Mouse (Mus musculus) megakaryocyte, embryonic 14.5 days (primary cell): ENCODE results near the gene Ptov1. TPM values are rescaled to one million over a fixed set of nuclear protein-coding genes. Genes with fewer than 3 reads are reported as not detected.
A peak's percentile ranks its signal among the peaks of the same experiment; 100 is the strongest.
"Not testable (repeated sequence)": the region's sequence is repeated elsewhere in the genome, so short reads cannot be mapped to it uniquely, and the experiment has no call there.

Experiments
- H3K27me3 ChIP-seq: replicated peaks from 2 replicates; pipeline ENCODE3; 2012; ENCODE audit warnings: inconsistent platforms
- H3K36me3 ChIP-seq: replicated peaks from 2 replicates; pipeline ENCODE3; 2012; ENCODE audit warnings: low read length, inconsistent platforms, mixed read lengths
- H3K4me1 ChIP-seq: 2 replicates; pipeline ENCODE4 v1.6.1; 2012; ENCODE audit warnings: inconsistent platforms
- H3K4me3 ChIP-seq: replicated peaks from 2 replicates; pipeline ENCODE3; 2012; ENCODE audit warnings: moderate library complexity, mild to moderate bottlenecking, inconsistent platforms
- H3K9me3 ChIP-seq: 2 replicates; pipeline ENCODE4 v1.6.1; 2012; ENCODE audit warnings: inconsistent platforms
- FLI1 ChIP-seq: IDR thresholded peaks from 2 replicates; pipeline ENCODE4 v1.6.1; 2012; ENCODE audit warnings: low read length, inconsistent platforms, mixed read lengths
- GATA1 ChIP-seq: IDR thresholded peaks from 3 replicates; pipeline ENCODE4 v1.6.1; 2012; ENCODE audit warnings: mixed read lengths, low read length, inconsistent platforms, borderline replicate concordance
- polyA plus RNA-seq: library from polyadenylated mRNA; stranded (reverse); fragments of >175 nt; gene quantifications from 2 replicates; pipeline ENCODE4 v1.2.3, GENCODE M21; 2012; ENCODE audit warnings: low replicate concordance; ENCODE audit not compliant: insufficient read depth

The Ptov1 gene
- polyA plus RNA-seq, 1 experiment = 191 TPM

GRCm38 (mm10) chr7:44890180-44890579 lies 20.6 kb upstream of the Ptov1 start:
- peaks cover 51% of the 10 kb centered on the region for H3K36me3 ChIP-seq
- H3K9me3 ChIP-seq = no peaks in the 10 kb centered on the region
- no peaks in the 10 kb centered on the region for H3K27me3 ChIP-seq
- peak overlapping the region; percentile 83 for H3K4me3 ChIP-seq
- H3K4me1 ChIP-seq = peaks cover 63% of the 10 kb centered on the region
- TF ChIP-seq FLI1 (no peak), GATA1 (no peak)

- Histone ChIP-seq H3K36me3 (peaks cover 66% of the 10 kb centered on the region), H3K27me3 (no peaks in the 10 kb centered on the region), H3K4me3 (no peak overlapping the region), H3K9me3 (no peaks in the 10 kb centered on the region), H3K4me1 (peaks cover 57% of the 10 kb centered on the region)
- TF ChIP-seq FLI1 = no peak
- TF ChIP-seq GATA1 = no peak
These were observed 18.9 kb upstream of the Ptov1 start for GRCm38 (mm10) chr7:44888256-44889105.

- TF ChIP-seq GATA1 (no peak), FLI1 (no peak)
- H3K4me3 ChIP-seq = no peak overlapping the region
- H3K27me3 ChIP-seq = no peaks in the 10 kb centered on the region
- no peaks in the 10 kb centered on the region for H3K9me3 ChIP-seq
- H3K4me1 ChIP-seq = peaks cover 51% of the 10 kb centered on the region
- peaks cover 81% of the 10 kb centered on the region for H3K36me3 ChIP-seq
These were observed 17.4 kb upstream of the Ptov1 start for GRCm38 (mm10) chr7:44886964-44887363.

- peaks cover 34% of the 10 kb centered on the region for H3K4me1 ChIP-seq
- no peaks in the 10 kb centered on the region for H3K27me3 ChIP-seq
- H3K4me3 ChIP-seq = no peak overlapping the region
- peaks cover 94% of the 10 kb centered on the region for H3K36me3 ChIP-seq
- no peaks in the 10 kb centered on the region for H3K9me3 ChIP-seq
- TF ChIP-seq GATA1 = no peak
- TF ChIP-seq FLI1 = no peak
These were observed 15.0 kb upstream of the Ptov1 start for GRCm38 (mm10) chr7:44884637-44885036.

GRCm38 (mm10) chr7:44883036-44883435 lies 13.4 kb upstream of the Ptov1 start:
- H3K4me3 ChIP-seq = no peak overlapping the region
- H3K27me3 ChIP-seq = no peaks in the 10 kb centered on the region
- TF ChIP-seq FLI1 (no peak), GATA1 (no peak)
- H3K4me1 ChIP-seq = peaks cover 23% of the 10 kb centered on the region
- no peaks in the 10 kb centered on the region for H3K9me3 ChIP-seq
- peaks cover 94% of the 10 kb centered on the region for H3K36me3 ChIP-seq

- peaks cover 73% of the 10 kb centered on the region for H3K36me3 ChIP-seq
- H3K4me3 ChIP-seq = no peak overlapping the region
These were observed 8.2 kb upstream of the Ptov1 start for GRCm38 (mm10) chr7:44877833-44878232.

GRCm38 (mm10) chr7:44871774-44872173 lies 2.2 kb upstream of the Ptov1 start:
- H3K27me3 ChIP-seq, H3K9me3 ChIP-seq, H3K4me3 ChIP-seq: not testable (repeated sequence)
- Histone ChIP-seq H3K4me1 (peaks cover 49% of the 10 kb centered on the region), H3K36me3 (peaks cover 21% of the 10 kb centered on the region)

More at GRCm38 (mm10) chr7:44877833-44878232, 8.2 kb upstream of the Ptov1 start:
- Histone ChIP-seq H3K4me1 (peaks cover 15% of the 10 kb centered on the region), H3K9me3 (no peaks in the 10 kb centered on the region), H3K27me3 (no peaks in the 10 kb centered on the region)
- no peak for TF ChIP-seq FLI1
- no peak for TF ChIP-seq GATA1

DNA sequence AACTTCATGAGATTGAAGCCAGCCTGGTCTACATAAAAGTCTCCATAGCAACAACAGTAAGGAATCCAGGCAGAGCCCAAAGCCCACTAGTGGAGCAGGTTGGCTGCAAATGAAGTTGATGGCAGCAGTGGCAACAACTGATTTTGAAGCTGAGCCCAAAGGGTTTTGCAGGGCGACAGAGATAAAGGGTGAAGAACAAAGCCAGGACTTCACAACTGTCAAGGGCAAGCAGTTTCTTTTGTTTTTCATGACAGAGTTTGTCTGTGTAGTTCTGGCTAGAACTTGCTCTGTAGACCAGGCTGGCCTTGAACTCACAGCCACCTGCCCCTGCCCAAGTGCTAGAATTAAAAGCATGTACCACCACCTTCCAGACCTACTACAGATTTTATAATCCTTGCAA lies 1.6 kb upstream of the Ptov1 start:
- peaks cover 55% of the 10 kb centered on the region for H3K4me1 ChIP-seq
- TF ChIP-seq FLI1 = no peak
- TF ChIP-seq GATA1 = no peak
- no peaks in the 10 kb centered on the region for H3K27me3 ChIP-seq
- peaks cover 22% of the 10 kb centered on the region for H3K36me3 ChIP-seq
- no peaks in the 10 kb centered on the region for H3K9me3 ChIP-seq
- no peak overlapping the region for H3K4me3 ChIP-seq

DNA sequence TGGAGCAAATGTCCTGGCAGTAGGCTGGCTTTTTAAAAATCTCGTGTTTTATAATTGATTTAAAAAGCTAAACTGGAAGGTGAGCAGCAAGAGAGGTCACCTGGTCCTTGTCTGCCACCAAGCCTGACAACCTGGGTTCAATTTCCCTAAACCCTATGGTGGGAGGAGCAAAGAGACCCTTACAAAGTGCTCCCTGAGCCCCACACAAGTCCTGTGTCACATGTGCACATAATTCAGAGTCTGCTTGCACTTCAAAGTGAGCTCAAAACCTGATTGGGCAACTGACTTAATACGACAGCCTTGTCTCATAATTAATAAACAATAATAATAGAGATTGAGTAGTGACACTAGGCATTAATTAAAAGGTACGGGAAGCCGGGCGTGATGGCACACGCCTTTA lies 1.0 kb upstream of the Ptov1 start:
- Histone ChIP-seq H3K4me3 (peak overlapping the region; percentile 94), H3K36me3 (peaks cover 21% of the 10 kb centered on the region), H3K9me3 (no peaks in the 10 kb centered on the region), H3K27me3 (no peaks in the 10 kb centered on the region), H3K4me1 (peaks cover 58% of the 10 kb centered on the region)
- no peak for TF ChIP-seq GATA1
- no peak for TF ChIP-seq FLI1

- H3K4me1 ChIP-seq = peaks cover 64% of the 10 kb centered on the region
- H3K27me3 ChIP-seq = no peaks in the 10 kb centered on the region
- TF ChIP-seq FLI1 (no peak), GATA1 (no peak)
- H3K9me3 ChIP-seq = no peaks in the 10 kb centered on the region
- H3K36me3 ChIP-seq = peaks cover 34% of the 10 kb centered on the region
- peak overlapping the region; percentile 94 for H3K4me3 ChIP-seq
These were observed 480 bp downstream of the Ptov1 start for GRCm38 (mm10) chr7:44868919-44869696.
